Mouse (Mus musculus): ENCODE results near the gene Fhl2.

DNA sequence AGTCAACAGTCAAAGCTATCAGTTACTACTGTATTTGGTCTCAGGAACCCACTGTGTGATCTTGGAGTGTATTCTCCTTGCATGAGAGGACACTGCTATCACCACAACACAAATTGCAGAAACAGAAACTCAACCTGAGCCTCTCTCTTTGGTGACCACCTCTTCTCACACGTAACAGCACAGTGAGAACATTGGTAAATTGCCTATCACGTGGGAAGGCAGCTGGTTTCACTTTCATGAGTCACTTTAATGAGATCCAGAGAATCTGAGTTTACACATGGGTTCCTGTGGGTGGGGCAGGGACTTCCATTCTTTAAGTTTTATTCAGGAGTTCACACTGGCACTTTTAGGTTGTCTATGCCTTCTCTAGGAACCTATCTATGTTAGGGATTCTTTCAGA lies 27.4 kb upstream of the Fhl2 start:
- TF ChIP-seq CTCF (IDR thresholded peaks at IDR 0.05; ENCODE audit: extremely low read depth, insufficient read length, insufficient replicate concordance, low read depth, low read length) (no peak), POLR2A (IDR thresholded peaks at IDR 0.05; ENCODE audit: low read depth, low read length) (no peak)

Data from small intestine, adult 2 months (tissue).